Mouse (Mus musculus) left cerebral cortex, adult 2 months (tissue): Measurements from ENCODE around the gene Thbs3. TPM values are rescaled to one million over a fixed set of nuclear protein-coding genes. Genes with fewer than 3 reads are reported as not detected.

ENCODE experiments used
- DNase-seq, 2 experiments: peaks; one replicate each; pipeline ENCODE4 v3.0.0; 2021 to 2022; ENCODE audit warnings: low spot score in 2 of 2, mixed read lengths in 1 of 2; ENCODE audit errors: extremely low spot score in 1 of 2
- H3K27ac ChIP-seq: fragments of 200-600 bp; 2 replicates; pipeline ENCODE4 v1.8.1; 2022
- H3K4me3 ChIP-seq: fragments of 200-600 bp; 2 replicates; pipeline ENCODE4 v1.8.1; 2022
- CTCF ChIP-seq: fragments of 200-600 bp; IDR thresholded peaks from 2 replicates; pipeline ENCODE4 v1.8.1; 2022; ENCODE audit warnings: antibody characterized with exemption, mild to moderate bottlenecking, moderate library complexity
- intact Hi-C: fragments of 180-260 bp; cut with DNase I; formaldehyde crosslinking; loops from one replicate; pipeline ENCODE4 v1.15.1; 2025
- total RNA-seq, 2 experiments: library from RNA; stranded (reverse); gene quantifications; 2 replicates each; pipeline ENCODE4 v1.2.3; 2021

Gene Thbs3
- total RNA-seq, 2 experiments from 2014 or later, result 21.2 to 21.9 TPM

DNA sequence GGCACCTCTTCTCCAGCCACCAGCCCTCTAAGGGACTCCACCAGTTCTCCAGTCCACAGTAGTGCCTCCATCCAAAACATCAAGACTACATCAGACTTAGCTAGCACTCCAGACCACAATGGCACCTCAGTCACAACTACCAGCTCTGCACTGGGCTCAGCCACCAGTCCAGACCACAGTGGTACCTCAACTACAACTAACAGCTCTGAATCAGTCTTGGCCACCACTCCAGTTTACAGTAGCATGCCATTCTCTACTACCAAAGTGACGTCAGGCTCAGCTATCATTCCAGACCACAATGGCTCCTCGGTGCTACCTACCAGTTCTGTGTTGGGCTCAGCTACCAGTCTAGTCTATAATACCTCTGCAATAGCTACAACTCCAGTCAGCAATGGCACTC is 15.6 kb downstream of the Thbs3 start:
- no peak overlapping the region for H3K27ac ChIP-seq
- TF ChIP-seq CTCF, result no peak
- no peak for DNase-seq
- no peak overlapping the region for H3K4me3 ChIP-seq
- intact Hi-C loops, result no loop called here

DNA sequence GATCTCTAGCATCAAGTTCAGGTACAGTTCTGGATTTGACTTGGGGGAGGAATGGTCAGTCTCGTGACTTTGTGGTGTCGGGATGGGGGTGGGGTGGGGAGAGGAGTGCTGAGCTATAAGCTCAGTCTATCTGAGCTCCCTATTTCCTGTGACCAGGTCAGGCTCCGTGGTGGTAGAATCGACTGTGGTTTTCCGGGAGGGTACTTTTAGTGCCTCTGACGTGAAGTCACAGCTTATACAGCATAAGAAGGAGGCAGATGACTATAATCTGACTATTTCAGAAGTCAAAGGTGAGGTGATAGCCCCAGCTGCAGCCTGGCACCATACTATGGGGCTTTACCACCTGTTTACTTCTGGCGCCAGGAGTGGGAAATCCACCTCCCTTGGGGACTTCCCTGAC is 16.4 kb downstream of the Thbs3 start:
- Histone ChIP-seq H3K4me3 (no peak overlapping the region), H3K27ac (no peak overlapping the region)
- no peak for DNase-seq
- intact Hi-C loops, result no loop called here
- TF ChIP-seq CTCF, result no peak

DNA sequence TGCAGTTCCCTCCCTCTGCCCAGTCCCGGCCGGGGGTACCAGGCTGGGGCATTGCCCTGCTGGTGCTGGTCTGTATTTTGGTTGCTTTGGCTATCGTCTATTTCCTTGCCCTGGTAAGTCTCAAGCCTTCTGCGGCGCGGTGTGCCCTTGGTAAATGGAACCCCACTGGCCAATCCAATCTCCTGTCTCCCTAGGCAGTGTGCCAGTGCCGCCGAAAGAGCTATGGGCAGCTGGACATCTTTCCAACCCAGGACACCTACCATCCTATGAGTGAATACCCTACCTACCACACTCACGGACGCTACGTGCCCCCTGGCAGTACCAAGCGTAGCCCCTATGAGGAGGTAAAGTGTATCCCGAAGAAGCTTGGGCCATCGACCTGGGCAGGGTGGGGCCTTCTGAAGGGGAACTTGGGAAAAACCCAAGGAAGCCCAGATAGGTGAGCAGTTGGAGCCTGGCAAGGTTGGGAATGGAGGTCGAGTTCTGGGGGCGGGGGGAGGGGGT is 16.8 kb downstream of the Thbs3 start:
- intact Hi-C loops, result no loop called here
- no peak for TF ChIP-seq CTCF
- H3K27ac ChIP-seq, result no peak overlapping the region

DNA sequence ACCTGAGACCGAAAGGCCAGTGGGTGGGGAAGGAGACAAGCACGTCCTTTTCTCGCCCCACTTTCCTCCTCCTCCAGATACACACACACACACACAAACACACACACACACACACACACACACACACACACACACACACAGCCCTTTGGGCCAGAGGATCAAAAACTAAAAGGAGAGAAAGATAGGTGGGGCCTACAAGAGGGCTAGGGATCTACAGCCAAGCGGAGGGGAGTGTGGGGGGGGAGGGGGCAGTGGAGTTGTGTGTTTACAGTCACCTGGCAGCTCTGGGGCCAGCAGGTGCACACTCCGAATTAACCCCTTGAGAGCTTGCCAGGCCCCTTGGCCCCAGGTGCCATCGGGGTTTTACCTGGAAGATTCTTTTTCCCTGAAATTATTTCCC is 17.6 kb downstream of the Thbs3 start:
- H3K4me3 ChIP-seq, result no peak overlapping the region
- H3K27ac ChIP-seq, result no peak overlapping the region
- intact Hi-C loops, result no loop called here
- DNase-seq, result no peak
- TF ChIP-seq CTCF, result no peak

More for the DNA sequence above, 16.8 kb downstream of the Thbs3 start:
- DNase-seq, result no peak
- H3K4me3 ChIP-seq, result no peak overlapping the region

DNA sequence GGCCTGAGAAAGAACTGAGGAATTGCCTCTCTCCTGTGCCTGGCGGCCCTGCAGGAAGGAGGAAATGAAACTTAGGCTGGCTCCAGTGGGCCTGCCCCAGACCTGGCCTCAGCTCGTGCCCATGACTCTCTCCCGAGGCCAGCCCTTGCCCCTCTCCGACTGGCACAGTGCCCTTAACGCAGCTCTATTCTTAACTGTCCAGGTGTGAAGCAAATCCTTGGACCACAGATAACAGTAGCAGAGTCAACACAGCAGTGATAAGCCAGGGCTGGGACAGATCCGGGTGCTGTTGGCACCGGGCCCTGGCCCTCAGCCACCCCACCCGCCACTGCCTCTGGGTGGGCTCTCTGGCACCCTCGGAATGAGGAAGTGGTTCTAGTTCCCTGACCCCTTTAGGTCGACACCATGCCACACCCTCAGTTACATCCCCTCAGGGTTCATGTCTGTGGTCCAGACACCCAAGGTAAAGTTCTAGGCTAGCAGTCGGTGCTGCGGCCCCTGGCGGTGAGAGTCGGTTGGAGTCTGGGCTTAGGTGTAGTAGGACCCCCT is 18.7 kb downstream of the Thbs3 start:
- no peak for TF ChIP-seq CTCF
- DNase-seq, result no peak
- intact Hi-C loops, result no loop called here

DNA sequence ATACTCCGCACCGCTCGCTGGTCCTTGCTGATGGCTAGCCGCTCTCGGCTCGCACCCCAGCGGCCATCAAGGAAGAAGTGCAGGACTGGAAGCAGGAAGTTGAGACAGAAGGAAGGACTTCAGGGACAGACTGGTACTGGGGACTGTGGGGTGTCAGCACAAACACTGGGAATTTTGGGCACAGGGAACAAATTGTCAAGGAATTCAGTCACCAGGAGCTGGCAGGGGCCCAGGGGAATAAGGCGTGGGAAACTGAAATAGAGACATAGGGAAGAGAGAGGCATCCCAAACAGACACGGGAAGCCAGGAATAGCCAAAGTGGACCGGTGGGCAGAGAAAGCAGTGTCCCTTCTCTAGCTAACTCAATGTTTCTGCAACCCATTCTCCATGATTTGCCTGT is 21.5 kb downstream of the Thbs3 start:
- Histone ChIP-seq H3K27ac (no peak overlapping the region), H3K4me3 (no peak overlapping the region)
- no peak for DNase-seq
- intact Hi-C loops, result no loop called here
- TF ChIP-seq CTCF, result no peak

More for the DNA sequence above, 18.7 kb downstream of the Thbs3 start:
- Histone ChIP-seq H3K4me3 (no peak overlapping the region), H3K27ac (no peak overlapping the region)

DNA sequence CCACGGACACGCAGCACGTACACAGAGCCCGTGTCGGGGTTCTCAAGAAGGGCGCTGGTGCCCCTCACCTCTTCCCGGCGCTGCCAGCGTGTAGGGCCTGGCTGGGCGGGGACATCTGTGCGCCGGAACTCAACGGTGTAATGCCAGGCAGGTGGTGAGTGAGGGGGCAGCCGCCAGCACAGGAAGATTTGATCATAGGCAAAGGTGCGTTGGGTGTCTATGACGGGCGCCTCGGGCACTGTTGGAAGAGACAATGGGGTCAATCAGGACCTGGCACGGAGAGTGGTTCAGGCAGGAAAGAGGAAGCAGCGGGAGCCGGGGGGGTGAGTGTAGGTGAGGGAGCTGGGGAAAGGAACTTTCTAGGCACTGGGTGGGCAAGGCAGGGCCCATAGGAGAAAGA is 22.7 kb downstream of the Thbs3 start:
- TF ChIP-seq CTCF, result no peak
- intact Hi-C loops, result no loop called here
- no peak overlapping the region for H3K4me3 ChIP-seq
- DNase-seq, result no peak
- H3K27ac ChIP-seq, result no peak overlapping the region

DNA sequence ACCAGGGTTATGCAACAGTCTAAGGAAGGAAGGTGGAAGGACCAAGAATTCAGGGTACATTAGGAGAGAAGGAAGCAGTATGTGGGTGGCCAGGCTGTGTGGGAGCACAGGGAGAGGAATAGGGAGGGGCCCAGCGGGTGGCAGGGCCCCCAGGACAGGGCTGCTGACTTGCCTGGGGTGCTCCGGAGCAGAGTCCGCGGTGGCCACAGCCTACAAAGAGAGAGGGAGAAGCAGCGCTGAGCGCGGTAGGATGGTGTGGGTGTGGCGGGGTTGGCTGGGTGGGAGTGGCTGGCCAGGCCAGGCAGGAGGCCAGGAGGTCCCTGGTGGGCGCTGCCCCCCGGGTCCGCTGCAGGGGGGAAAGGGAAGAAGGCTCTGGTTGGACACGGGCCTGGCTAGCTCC is 23.5 kb downstream of the Thbs3 start:
- H3K4me3 ChIP-seq, result no peak overlapping the region
- no peak for DNase-seq
- no peak for TF ChIP-seq CTCF
- H3K27ac ChIP-seq, result peak overlapping the region; percentile 15; the same call in 1 of the 2 replicates
- intact Hi-C loops, result no loop called here

DNA sequence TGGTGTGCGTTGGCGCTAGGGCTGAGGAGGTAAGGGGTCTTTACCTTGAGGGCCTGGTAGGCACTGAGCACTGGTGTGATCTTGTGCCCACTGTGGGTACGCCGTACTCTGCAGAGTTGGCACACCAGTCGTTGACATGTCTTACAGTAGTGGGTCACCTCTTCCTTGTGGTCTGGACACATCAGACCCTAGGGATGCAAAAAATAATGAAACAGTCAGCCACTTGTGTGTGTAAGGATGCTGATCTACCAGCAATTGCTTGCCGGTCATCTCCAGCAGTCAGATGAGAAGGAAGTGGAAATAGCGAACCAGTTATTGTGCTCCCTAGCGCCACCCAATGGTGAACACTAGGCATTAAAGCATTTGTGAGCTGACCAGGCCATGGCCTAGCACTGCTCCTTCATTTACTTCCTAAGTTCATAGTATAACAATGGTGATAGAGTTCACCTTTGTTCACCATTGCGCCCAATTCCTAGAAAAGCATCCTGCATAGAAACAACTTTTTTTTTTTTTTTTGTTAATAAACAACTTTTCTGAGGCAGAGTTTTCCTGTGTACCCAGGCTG is 27.4 kb downstream of the Thbs3 start:
- Histone ChIP-seq H3K27ac (no peak overlapping the region), H3K4me3 (no peak overlapping the region; the same call in 1 of the 2 replicates)
- peak; percentile 81 for TF ChIP-seq CTCF
- peak in 1 of 2 experiments; percentile 58 for DNase-seq
- intact Hi-C loops, result loop anchor here (2.0 kb wide), 1 partner anchor 14 kb away; the partner anchor contains the start of gene Muc1

DNA sequence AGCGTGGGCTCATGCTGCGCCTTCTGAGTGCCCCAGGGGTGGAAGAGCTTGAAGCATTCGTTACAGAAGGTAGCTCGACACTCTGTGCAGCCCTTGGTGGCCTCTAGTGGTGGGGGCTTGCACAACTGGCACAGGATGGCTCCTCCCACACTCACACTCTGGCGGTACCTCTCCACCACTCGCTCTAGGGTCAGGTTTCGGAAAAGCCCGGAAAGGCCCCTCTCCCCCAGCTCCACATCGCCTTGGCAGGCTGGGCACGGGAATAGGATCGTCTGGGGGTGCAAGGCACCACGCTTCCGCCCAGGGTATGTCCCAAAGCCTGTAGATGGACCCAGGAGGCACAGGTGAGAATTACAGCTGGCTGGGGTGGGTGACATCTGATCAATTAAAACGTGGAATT is 28.6 kb downstream of the Thbs3 start:
- intact Hi-C loops, result loop anchor here (2.0 kb wide), 1 partner anchor 15 kb away; the partner anchor contains the start of gene Muc1
- TF ChIP-seq CTCF, result peak; percentile 39
- Histone ChIP-seq H3K27ac (peak overlapping the region; percentile 96), H3K4me3 (peak overlapping the region; percentile 58)
- peak in 1 of 2 experiments; percentile 58 for DNase-seq

DNA sequence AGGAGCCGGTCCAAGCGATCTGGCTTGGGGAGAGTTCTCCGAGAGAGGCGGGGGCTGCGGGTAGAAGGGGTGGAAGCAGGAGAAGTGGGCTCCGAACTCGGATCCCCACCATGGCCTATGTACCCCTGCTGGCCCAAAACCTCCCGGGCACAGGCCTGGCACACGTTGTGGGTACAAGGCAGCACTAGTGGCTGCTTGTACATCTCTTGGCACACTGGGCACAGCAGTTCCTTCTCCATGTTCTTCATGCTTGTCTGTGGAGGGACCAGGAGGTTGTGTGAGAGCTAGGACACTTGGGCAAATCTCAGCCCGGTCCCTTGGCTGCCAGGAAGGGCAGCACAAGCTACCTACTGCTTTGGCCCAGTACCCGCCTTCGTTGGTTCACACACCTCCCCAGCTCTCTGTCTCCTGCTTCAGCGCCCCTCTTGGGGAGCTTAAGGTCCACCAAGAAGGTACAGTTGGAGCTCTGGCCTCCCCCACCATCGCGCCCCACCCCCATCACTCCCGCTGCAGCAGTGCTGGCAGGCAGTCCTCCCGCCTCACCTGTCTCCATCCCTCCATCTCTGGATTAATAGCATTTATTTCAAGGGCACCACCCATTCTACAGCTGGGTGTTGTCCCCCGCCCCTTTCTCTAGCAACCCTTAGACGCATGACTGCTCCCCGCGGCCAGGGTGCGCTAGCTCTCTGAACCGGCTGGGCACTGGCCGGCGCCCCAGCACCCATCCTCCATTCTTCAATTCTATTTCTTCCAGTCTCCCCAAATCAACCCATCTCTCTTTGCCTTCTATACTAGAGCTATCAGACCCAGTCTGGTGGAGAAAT is 29.4 kb downstream of the Thbs3 start:
- Histone ChIP-seq H3K4me3 (peak overlapping the region; percentile 58), H3K27ac (peak overlapping the region; percentile 96)
- TF ChIP-seq CTCF, result peak; percentile 36
- intact Hi-C loops, result no loop called here
- no peak for DNase-seq

DNA sequence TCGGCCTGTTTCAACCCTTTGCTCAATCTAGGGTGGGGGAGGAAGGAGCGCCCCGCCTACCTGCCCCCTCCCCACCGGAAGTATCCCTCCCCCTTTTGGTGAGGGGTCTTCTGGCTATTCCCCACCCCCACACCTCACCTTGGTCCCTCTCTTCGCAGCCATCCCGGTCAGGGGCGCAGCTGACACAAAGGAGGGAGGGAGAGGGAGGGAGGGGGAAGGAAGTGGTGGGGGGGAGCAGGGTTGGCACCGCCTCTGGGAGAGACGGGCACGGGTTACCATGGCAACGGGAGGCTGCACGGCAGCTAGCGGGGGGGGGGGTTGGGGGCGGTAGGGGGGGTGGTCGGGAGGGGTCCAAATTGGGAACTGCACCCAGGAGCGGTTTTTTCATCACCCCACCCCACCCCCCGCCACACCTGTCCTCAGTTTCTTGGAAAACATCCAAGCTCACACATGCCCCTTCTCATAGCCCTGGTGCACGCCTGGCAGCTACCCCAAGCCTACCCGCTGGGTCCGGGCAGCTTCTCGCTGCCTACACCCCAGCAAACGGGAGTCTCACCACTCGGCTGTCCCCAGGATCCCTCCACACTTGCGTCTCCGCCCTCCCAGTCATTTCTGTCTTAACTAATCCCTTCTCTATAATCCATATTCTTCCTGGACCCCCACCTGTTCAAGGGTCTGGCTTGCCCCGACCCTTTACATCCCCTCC is 30.2 kb downstream of the Thbs3 start:
- DNase-seq, result peak in 1 of 2 experiments; percentile 77
- intact Hi-C loops, result loop anchor here (1.0 kb wide), 1 partner anchor 49 kb away; no protein-coding TSS in a partner anchor
- peak overlapping the region; percentile 58 for H3K4me3 ChIP-seq
- peak overlapping the region; percentile 96 for H3K27ac ChIP-seq
- no peak for TF ChIP-seq CTCF
